Mouse (Mus musculus) MEL (cell line): ENCODE data around the gene Diablo.

ENCODE experiments used
- CTCF ChIP-seq, 3 experiments: IDR thresholded peaks in 2 of 3; conservative IDR thresholded peaks in 1 of 3; 2 replicates each; pipeline ENCODE4 v1.5.1; 2011 to 2012; ENCODE audit warnings: low read length in 3 of 3, low read depth in 2 of 3, mild to moderate bottlenecking in 2 of 3, improper control_type of control experiment in 1 of 3, inconsistent platforms in 1 of 3, mixed read lengths in 1 of 3, moderate library complexity in 1 of 3; ENCODE audit not compliant: control insufficient read depth in 1 of 3, insufficient read depth in 1 of 3, poor library complexity in 1 of 3, severe bottlenecking in 1 of 3
- EP300 ChIP-seq, 2 experiments: IDR thresholded peaks; 2 replicates each; pipeline ENCODE4 v1.6.1; 2011; ENCODE audit warnings: improper control_type of control experiment in 2 of 2, low read length in 2 of 2, low read depth in 1 of 2, mild to moderate bottlenecking in 1 of 2
- NELFE ChIP-seq: IDR thresholded peaks from 2 replicates; pipeline ENCODE4 v1.6.1; 2011; ENCODE audit warnings: low read depth, low read length, improper control_type of control experiment
- NRF1 ChIP-seq: IDR thresholded peaks from 2 replicates; pipeline ENCODE4 v1.6.1; 2014; ENCODE audit warnings: low read depth, mild to moderate bottlenecking, inconsistent platforms, low read length, improper control_type of control experiment, moderate library complexity; ENCODE audit not compliant: poor library complexity, insufficient read depth, severe bottlenecking
- TAL1 ChIP-seq: IDR thresholded peaks from 2 replicates; pipeline ENCODE4 v1.6.1; 2012; ENCODE audit warnings: mild to moderate bottlenecking, inconsistent platforms, low read length, moderate library complexity, mixed read lengths

GRCm38 (mm10) chr5:123508921-123509320, 15.1 kb downstream of the Diablo start:
- no peak for TF ChIP-seq CTCF (IDR thresholded peaks at IDR 0.05 in 2 of 3, conservative IDR thresholded peaks at IDR 0.05 in 1 of 3; ENCODE audit: control insufficient read depth in 1 of 3, insufficient read depth in 1 of 3, low read depth in 2 of 3, low read length in 3 of 3, poor library complexity in 1 of 3, severe bottlenecking in 1 of 3)
- TF ChIP-seq NRF1: no peak
- TF ChIP-seq NELFE: no peak
- no peak for TF ChIP-seq EP300 (IDR thresholded peaks at IDR 0.05; ENCODE audit: low read depth in 1 of 2, low read length in 2 of 2)
- TF ChIP-seq TAL1: no peak
